Mouse (Mus musculus): ENCODE measurements at regions not wholly inside any gene's neighbourhood (a gene's known extent, or its start where the extent isn't known, plus 50 kb on each side); places are given as distances from the start of the nearest gene placed in this dataset.

DNA sequence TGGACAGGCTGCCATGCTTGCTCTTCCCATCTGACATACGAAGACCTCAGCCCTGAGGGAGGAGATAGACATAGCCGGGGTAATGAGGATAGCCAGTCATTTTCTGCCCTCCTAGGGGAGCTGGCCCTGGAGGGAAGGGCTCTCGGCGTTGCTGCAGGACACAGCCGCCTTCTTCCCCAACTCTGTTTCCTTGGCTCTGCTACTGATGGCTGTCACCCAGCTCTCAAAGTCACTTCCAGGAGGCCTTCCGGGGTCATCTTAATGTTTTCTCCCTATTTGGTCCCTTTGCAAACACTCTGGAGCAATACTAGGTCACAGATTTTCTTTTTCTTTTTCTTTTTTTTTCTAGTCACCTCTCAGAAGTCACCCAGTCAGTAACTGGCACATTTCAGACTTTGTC, 65.9 kb upstream of the Id2 start:
- Histone ChIP-seq H3K9ac (ENCODE audit: insufficient read depth, low read depth) (no peak overlapping the region), H3K27me3 (replicated peaks) (peaks cover 5% of the 10 kb centered on the region), H3K27ac (ENCODE audit: insufficient read depth, low read depth) (no peak overlapping the region), H3K36me3 (replicated peaks in 1 of 2; ENCODE audit: control insufficient read depth in 1 of 2, insufficient read depth in 1 of 2, low read length in 1 of 2) (no peaks in the 10 kb centered on the region), H3K79me2 (replicated peaks; ENCODE audit: control insufficient read depth, extremely low read depth, insufficient read depth, poor library complexity, severe bottlenecking) (no peaks in the 10 kb centered on the region), H3K4me3 (replicated peaks in 1 of 3; ENCODE audit: low read depth in 2 of 3, low read length in 2 of 3, poor library complexity in 1 of 3) (no peak overlapping the region), H3K4me1 (ENCODE audit: control insufficient read depth in 1 of 2, insufficient read depth in 2 of 2) (peaks cover 47 to 66% of the 10 kb centered on the region in 2 experiments), H3K4me2 (ENCODE audit: insufficient read depth, low read depth, poor library complexity, severe bottlenecking) (no peak overlapping the region), H3K9me3 (replicated peaks; ENCODE audit: low read length) (no peaks in the 10 kb centered on the region)
- in situ Hi-C loops (cut with MboI; ENCODE audit: low pct_ligation_motif_present, low pct_unique_long_range_greater_than_20kb, low sequenced_read_pairs) = no loop called here
- dilution Hi-C loops (cut with MboI; ENCODE audit: extremely low pct_ligation_motif_present, extremely low pct_unique_long_range_greater_than_20kb, low sequenced_read_pairs) = no loop called here
- DNase-seq (ENCODE audit: extremely low read depth) = no peak
- TF ChIP-seq UBTF (IDR thresholded peaks at IDR 0.05; ENCODE audit: low read depth, low read length) (no peak), USF1 (IDR thresholded peaks at IDR 0.05; ENCODE audit: low read depth, low read length) (no peak), NRF1 (IDR thresholded peaks at IDR 0.05; ENCODE audit: low read depth, low read length) (no peak), MAX (IDR thresholded peaks at IDR 0.05; ENCODE audit: low read length) (no peak), EP300 (IDR thresholded peaks at IDR 0.05; ENCODE audit: low read length) (no peak), TCF12 (IDR thresholded peaks at IDR 0.05; ENCODE audit: low read depth, low read length) (no peak), MEF2A (IDR thresholded peaks at IDR 0.05; ENCODE audit: borderline replicate concordance, low read depth, low read length) (no peak), JUND (conservative IDR thresholded peaks at IDR 0.05; ENCODE audit: low read depth, low read length) (no peak), JUN (IDR thresholded peaks at IDR 0.05; ENCODE audit: insufficient read depth, low read depth, low read length) (no peak), ETS1 (conservative IDR thresholded peaks at IDR 0.05; ENCODE audit: low read depth, low read length) (no peak), ZC3H11A (IDR thresholded peaks at IDR 0.05; ENCODE audit: low read depth, low read length) (no peak), RAD21 (IDR thresholded peaks at IDR 0.05; ENCODE audit: low read depth, low read length) (no peak), ZNF384 (IDR thresholded peaks at IDR 0.05; ENCODE audit: low read depth, low read length) (no peak), RCOR1 (conservative IDR thresholded peaks at IDR 0.05; ENCODE audit: low read depth, low read length) (no peak), POLR2AphosphoS2 (IDR thresholded peaks at IDR 0.05; ENCODE audit: low read depth, low read length) (no peak)

DNA sequence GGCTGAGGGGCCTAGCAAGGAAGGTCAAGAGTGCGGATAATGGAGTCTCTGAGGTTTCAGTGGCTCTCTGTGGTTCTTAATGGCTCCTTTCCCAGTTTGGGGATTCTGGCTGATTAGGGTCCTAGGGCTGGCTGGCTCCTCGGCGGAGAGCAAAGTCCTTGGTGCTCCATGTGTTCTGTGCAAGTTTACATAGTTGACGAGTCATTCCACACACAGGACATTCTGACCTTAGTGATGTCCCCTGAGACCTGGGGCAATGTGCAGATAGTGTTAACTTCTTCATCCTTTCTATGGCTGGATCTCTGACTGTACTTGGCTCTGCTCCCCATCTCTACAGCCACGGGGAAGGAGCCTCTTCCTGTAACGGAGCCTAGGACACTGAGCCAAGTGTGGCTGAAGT, 65.0 kb upstream of the Id2 start:
- Histone ChIP-seq H3K4me3 (replicated peaks in 1 of 3; ENCODE audit: low read depth in 2 of 3, low read length in 2 of 3, poor library complexity in 1 of 3) (no peak overlapping the region), H3K27ac (ENCODE audit: insufficient read depth, low read depth) (no peak overlapping the region), H3K9me3 (replicated peaks; ENCODE audit: low read length) (no peaks in the 10 kb centered on the region), H3K4me1 (ENCODE audit: control insufficient read depth in 1 of 2, insufficient read depth in 2 of 2) (peaks cover 43 to 66% of the 10 kb centered on the region in 2 experiments), H3K36me3 (replicated peaks in 1 of 2; ENCODE audit: control insufficient read depth in 1 of 2, insufficient read depth in 1 of 2, low read length in 1 of 2) (no peaks in the 10 kb centered on the region), H3K79me2 (replicated peaks; ENCODE audit: control insufficient read depth, extremely low read depth, insufficient read depth, poor library complexity, severe bottlenecking) (no peaks in the 10 kb centered on the region), H3K4me2 (ENCODE audit: insufficient read depth, low read depth, poor library complexity, severe bottlenecking) (no peak overlapping the region), H3K9ac (ENCODE audit: insufficient read depth, low read depth) (no peak overlapping the region), H3K27me3 (replicated peaks) (peaks cover 5% of the 10 kb centered on the region)
- DNase-seq (ENCODE audit: extremely low read depth) = no peak
- dilution Hi-C loops (cut with MboI; ENCODE audit: extremely low pct_ligation_motif_present, extremely low pct_unique_long_range_greater_than_20kb, low sequenced_read_pairs) (no loop called here), in situ Hi-C loops (cut with MboI; ENCODE audit: low pct_ligation_motif_present, low pct_unique_long_range_greater_than_20kb, low sequenced_read_pairs) (no loop called here)
- no peak for TF ChIP-seq TCF12 (IDR thresholded peaks at IDR 0.05; ENCODE audit: low read depth, low read length)
- TF ChIP-seq EP300 (IDR thresholded peaks at IDR 0.05; ENCODE audit: low read length) = no peak
- TF ChIP-seq CTCF (conservative IDR thresholded peaks at IDR 0.05 in 1 of 2, IDR thresholded peaks at IDR 0.05 in 1 of 2; ENCODE audit: low read depth in 2 of 2, low read length in 2 of 2) = no peak
- no peak for TF ChIP-seq UBTF (IDR thresholded peaks at IDR 0.05; ENCODE audit: low read depth, low read length)
- TF ChIP-seq MYC (IDR thresholded peaks at IDR 0.05; ENCODE audit: low read depth, low read length) = no peak
- TF ChIP-seq RAD21 (IDR thresholded peaks at IDR 0.05; ENCODE audit: low read depth, low read length) = no peak
- TF ChIP-seq JUN (IDR thresholded peaks at IDR 0.05; ENCODE audit: insufficient read depth, low read depth, low read length) = no peak
- no peak for TF ChIP-seq NRF1 (IDR thresholded peaks at IDR 0.05; ENCODE audit: low read depth, low read length)
- TF ChIP-seq ZKSCAN1 (IDR thresholded peaks at IDR 0.05; ENCODE audit: borderline replicate concordance, low read depth, low read length) = no peak
- no peak for TF ChIP-seq MEF2A (IDR thresholded peaks at IDR 0.05; ENCODE audit: borderline replicate concordance, low read depth, low read length)
- no peak for TF ChIP-seq NELFE (IDR thresholded peaks at IDR 0.05; ENCODE audit: low read depth, low read length)
- TF ChIP-seq KAT2A (IDR thresholded peaks at IDR 0.05; ENCODE audit: insufficient replicate concordance, low read length) = no peak
- no peak for TF ChIP-seq SMC3 (IDR thresholded peaks at IDR 0.05; ENCODE audit: low read depth, low read length)
- TF ChIP-seq MAFK (IDR thresholded peaks at IDR 0.05; ENCODE audit: insufficient replicate concordance, low read length) = no peak
